Mouse (Mus musculus) hindbrain, embryonic 11.5 days (tissue): ENCODE measurements around the gene Asrgl1. TPM values are rescaled to one million over a fixed set of nuclear protein-coding genes. Genes with fewer than 3 reads are reported as not detected.

Experiments
- ATAC-seq: fragments of 200-750 bp; cut with Nextera tagmentation; 2 replicates; pipeline ENCODE4 v1.8.0; 2017; ENCODE audit warnings: mild to moderate bottlenecking, moderate TSS enrichment, moderate library complexity; ENCODE audit not compliant: low FRiP score
- DNase-seq: peaks from one replicate; pipeline ENCODE4 v3.0.0-alpha.2; 2015; ENCODE audit warnings: low spot score
- H3K27ac ChIP-seq: fragments of 300-500 bp; sonication (generic); 2 replicates; pipeline ENCODE4 v1.5.1; 2014; ENCODE audit warnings: mild to moderate bottlenecking, low read depth, low read length
- H3K27me3 ChIP-seq: fragments of 300-500 bp; sonication (generic); 2 replicates; pipeline ENCODE4 v1.6.1; 2014; ENCODE audit warnings: mild to moderate bottlenecking, low read length, moderate library complexity, mixed read lengths; ENCODE audit not compliant: control insufficient read depth, insufficient read depth
- H3K36me3 ChIP-seq: fragments of 300-500 bp; sonication (generic); 2 replicates; pipeline ENCODE4 v1.6.1; 2014; ENCODE audit warnings: mild to moderate bottlenecking, low read length, moderate library complexity, mixed read lengths; ENCODE audit not compliant: control insufficient read depth, insufficient read depth
- H3K4me1 ChIP-seq: fragments of 300-500 bp; sonication (generic); replicated peaks from 2 replicates; pipeline ENCODE4 v1.6.1; 2014; ENCODE audit warnings: low read length, mixed read lengths; ENCODE audit not compliant: control insufficient read depth, insufficient read depth
- H3K4me2 ChIP-seq: fragments of 300-500 bp; sonication (generic); replicated peaks from 2 replicates; pipeline ENCODE4 v1.6.1; 2014; ENCODE audit warnings: mild to moderate bottlenecking, low read depth, low read length
- H3K4me3 ChIP-seq: fragments of 300-500 bp; sonication (generic); 2 replicates; pipeline ENCODE4 v1.5.1; 2014; ENCODE audit warnings: low read depth, low read length
- H3K9ac ChIP-seq: fragments of 300-500 bp; sonication (generic); 2 replicates; pipeline ENCODE4 v1.6.1; 2014; ENCODE audit warnings: low read depth, low read length
- H3K9me3 ChIP-seq: fragments of 300-500 bp; sonication (generic); 2 replicates; pipeline ENCODE4 v1.6.1; 2016; ENCODE audit warnings: low read length; ENCODE audit not compliant: control insufficient read depth
- WGBS: fragments of 180-500 bp; shearing (Covaris S2); extraction: QIAGEN DNeasy Blood & Tissue Kit; methylation state at CpG from one replicate; pipeline ENCODE4 v1.1.7; 2014; 5-methylcytosine and 5-hydroxymethylcytosine counted together
- polyA plus RNA-seq: library from polyadenylated mRNA; unstranded; fragments of >200 nt; fragmentation: Nextera tagmentation; extraction: Ambion mirVana; gene quantifications from 2 replicates; pipeline ENCODE4 v1.2.1, GENCODE M21; 2014

The Asrgl1 gene
- polyA plus RNA-seq, 1 experiment from 2014 or later = 15.6 TPM

DNA sequence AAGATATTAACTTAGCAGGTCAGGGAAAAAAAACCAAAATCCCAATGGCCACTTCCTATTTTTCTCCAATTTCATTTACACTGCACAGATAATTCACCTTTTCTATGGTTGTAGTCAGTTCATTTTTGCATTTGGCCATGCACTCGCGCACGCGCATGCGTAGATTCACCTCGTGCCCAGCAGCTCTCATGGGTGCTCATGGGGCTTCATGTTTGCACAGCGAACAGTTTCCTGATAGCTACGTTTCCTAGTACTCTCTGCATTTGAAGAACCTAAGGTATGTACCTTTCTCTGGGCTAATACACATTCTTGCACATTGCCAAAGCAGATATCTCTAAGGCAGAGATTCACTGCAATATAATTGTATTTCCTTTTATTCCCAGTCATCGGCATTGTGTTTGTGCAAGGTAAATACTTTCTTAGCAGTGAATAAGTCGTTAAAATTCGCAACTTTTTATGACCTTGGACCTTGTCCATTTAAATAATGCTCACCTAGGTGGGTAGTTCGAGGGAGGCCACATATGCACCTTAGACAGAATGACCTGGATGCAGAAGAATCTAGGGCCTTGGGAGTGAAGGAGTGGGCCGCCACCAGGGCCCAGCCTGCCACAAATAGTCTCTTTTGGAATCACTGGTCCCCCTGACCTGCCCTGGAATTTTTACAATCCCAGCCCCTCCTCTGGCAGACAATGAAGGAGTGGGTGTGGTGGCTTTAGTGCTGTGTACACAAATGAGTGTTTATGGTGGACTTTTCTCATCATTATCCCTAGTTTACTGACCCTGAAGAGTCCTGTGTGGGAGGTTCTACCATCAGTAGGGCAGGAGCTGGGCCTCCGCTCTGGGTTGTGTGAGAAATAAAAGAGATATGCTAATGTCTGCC, 53.9 kb downstream of the Asrgl1 start:
- Histone ChIP-seq H3K4me2 (no peak overlapping the region), H3K4me3 (no peak overlapping the region), H3K27me3 (no peaks in the 10 kb centered on the region), H3K4me1 (no peaks in the 10 kb centered on the region), H3K36me3 (no peaks in the 10 kb centered on the region), H3K9ac (no peak overlapping the region), H3K9me3 (no peaks in the 10 kb centered on the region), H3K27ac (no peak overlapping the region)
- DNase-seq (no peak), ATAC-seq (peak; percentile 48)
- 86% methylated on average over 14 of the region's 14 CpGs for WGBS

DNA sequence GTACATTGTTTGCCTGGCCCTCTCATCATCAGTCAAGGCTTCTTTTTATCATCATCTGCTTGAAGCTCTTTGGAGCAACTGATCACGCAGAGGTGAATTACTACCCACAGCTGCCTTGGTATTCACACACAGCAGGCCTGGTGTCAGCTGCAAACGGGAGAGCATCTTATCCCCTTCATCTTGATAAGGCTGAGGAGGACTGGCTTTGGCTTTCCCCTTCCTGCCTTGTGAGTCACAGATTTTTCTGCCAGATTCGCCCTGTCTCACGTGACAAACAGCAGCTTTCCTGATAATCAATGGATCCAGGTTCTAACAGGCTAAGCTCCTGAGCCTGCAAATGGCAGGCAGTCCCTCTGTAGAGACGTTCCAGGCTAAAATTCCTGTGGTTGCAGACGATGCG, 55.5 kb downstream of the Asrgl1 start:
- no peak overlapping the region for H3K4me3 ChIP-seq
- H3K36me3 ChIP-seq = no peaks in the 10 kb centered on the region
- DNase-seq (no peak), ATAC-seq (no peak)
- no peak overlapping the region for H3K27ac ChIP-seq
- no peak overlapping the region for H3K4me2 ChIP-seq
- H3K9me3 ChIP-seq = no peaks in the 10 kb centered on the region
- no peaks in the 10 kb centered on the region for H3K27me3 ChIP-seq
- no peak overlapping the region for H3K9ac ChIP-seq
- no peaks in the 10 kb centered on the region for H3K4me1 ChIP-seq
- WGBS = 40% methylated on average over 7 of the region's 7 CpGs

DNA sequence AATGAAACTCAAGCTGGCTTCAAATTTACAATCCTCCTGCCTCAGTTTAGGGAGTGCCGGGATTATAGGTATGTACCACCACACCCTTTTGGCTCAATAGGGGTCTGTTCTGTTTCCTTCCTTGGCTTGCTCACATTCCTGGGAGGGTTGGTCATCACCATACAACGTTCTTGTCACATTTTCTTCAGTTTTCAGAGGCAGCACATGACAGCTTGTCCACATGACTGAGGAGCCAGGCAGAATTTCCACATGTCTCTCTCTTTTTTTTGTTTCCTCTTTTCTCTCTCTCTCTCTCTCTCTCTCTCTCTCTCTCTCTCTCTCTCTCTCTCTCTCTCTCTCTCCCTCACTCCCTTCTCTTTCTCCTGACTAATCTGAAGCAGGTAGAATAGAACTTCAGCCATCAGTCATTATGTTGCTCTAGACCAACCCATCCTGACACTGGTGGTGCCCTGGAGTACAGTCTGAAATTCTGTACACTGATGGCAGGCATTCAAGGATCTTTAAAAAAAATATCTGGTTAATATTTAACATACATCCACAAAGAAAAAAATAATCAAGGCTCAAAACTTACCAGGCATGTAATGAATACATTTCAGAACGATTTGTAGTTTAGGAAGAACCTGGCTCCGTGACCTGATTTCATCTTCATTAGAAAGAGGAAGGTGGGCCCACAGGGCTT, 58.3 kb downstream of the Asrgl1 start:
- Histone ChIP-seq H3K9me3 (no peaks in the 10 kb centered on the region), H3K36me3 (no peaks in the 10 kb centered on the region), H3K27me3 (no peaks in the 10 kb centered on the region), H3K4me2 (no peak overlapping the region), H3K9ac (no peak overlapping the region), H3K27ac (no peak overlapping the region), H3K4me3 (no peak overlapping the region), H3K4me1 (no peaks in the 10 kb centered on the region)
- WGBS = 72% methylated on average over 4 of the region's 4 CpGs
- no peak for DNase-seq
- ATAC-seq = no peak

DNA sequence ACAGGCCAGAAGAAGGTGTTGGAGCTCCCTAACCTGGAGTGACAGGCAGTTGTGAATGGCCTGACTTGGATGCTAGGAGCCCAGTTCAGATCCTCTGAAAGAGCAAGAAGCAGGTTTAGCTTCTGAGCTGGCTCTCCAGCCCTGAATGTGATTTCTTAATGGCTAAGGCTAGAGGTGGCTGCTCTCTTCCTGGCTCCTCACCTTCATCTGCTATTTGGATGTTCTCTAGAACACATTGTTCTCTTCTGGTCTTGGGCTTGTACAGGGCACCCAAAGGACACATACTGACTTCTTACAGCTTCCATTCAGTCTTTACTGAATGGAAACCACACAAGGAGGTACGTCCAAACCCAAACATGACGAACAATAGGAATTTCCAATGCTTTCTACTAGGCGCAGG, 59.4 kb downstream of the Asrgl1 start:
- no peaks in the 10 kb centered on the region for H3K9me3 ChIP-seq

DNA sequence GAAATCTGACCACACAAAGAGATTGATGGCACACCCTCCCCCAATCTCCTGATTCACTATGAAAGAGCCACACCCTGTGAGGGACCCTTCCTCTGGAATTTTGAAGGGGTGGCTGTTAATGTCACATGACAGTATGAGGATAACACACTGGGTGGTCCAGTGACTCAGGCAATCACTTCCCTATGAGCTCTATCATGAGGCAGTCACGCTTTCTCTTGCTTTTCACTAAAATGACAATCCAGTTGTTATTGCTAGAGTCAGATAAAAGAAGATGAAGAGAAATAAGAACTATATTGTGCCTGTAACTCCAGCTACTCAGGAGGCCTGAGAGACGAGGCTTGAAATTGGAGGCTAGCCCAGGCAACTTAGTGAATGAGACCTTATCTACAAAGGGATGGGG, 59.9 kb downstream of the Asrgl1 start:
- Histone ChIP-seq H3K9me3 (no peaks in the 10 kb centered on the region), H3K36me3 (no peaks in the 10 kb centered on the region), H3K4me2 (no peak overlapping the region), H3K9ac (no peak overlapping the region), H3K4me1 (no peaks in the 10 kb centered on the region), H3K4me3 (no peak overlapping the region), H3K27me3 (no peaks in the 10 kb centered on the region), H3K27ac (no peak overlapping the region)
- DNase-seq = no peak
- ATAC-seq = no peak
- 86% methylated on average over 2 of the region's 2 CpGs for WGBS

More for the DNA sequence above, 59.4 kb downstream of the Asrgl1 start:
- H3K27me3 ChIP-seq = no peaks in the 10 kb centered on the region
- H3K4me3 ChIP-seq = no peak overlapping the region
- WGBS = 88% methylated on average over 3 of the region's 3 CpGs
- H3K36me3 ChIP-seq = no peaks in the 10 kb centered on the region
- H3K4me1 ChIP-seq = no peaks in the 10 kb centered on the region
- no peak overlapping the region for H3K9ac ChIP-seq
- DNase-seq (no peak), ATAC-seq (no peak)
- no peak overlapping the region for H3K27ac ChIP-seq
- H3K4me2 ChIP-seq = no peak overlapping the region

DNA sequence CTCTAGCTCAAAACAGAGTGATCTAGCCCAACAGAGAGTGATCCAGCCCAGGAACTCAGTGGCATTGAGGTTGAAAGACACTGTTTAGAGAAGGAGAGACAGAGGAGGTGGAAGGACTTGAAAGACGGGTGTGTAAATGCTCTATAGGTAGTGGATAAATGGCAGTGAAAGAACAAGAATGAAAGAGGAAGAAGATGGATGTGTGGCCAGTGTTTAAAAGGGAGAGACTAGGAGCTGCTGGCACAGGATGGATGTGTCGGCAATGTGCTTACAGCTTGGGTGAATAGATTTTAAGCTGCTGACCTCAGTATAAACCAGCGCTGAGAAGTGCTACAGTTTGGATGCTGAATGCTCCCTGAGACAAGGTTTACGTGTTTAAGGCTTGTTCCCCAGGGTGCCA, 61.0 kb downstream of the Asrgl1 start:
- Histone ChIP-seq H3K9me3 (no peaks in the 10 kb centered on the region), H3K27me3 (no peaks in the 10 kb centered on the region), H3K9ac (no peak overlapping the region), H3K4me1 (no peaks in the 10 kb centered on the region), H3K4me2 (no peak overlapping the region), H3K36me3 (no peaks in the 10 kb centered on the region), H3K27ac (no peak overlapping the region), H3K4me3 (no peak overlapping the region)
- ATAC-seq (no peak), DNase-seq (no peak)
- WGBS = 60% methylated on average over 4 of the region's 4 CpGs

DNA sequence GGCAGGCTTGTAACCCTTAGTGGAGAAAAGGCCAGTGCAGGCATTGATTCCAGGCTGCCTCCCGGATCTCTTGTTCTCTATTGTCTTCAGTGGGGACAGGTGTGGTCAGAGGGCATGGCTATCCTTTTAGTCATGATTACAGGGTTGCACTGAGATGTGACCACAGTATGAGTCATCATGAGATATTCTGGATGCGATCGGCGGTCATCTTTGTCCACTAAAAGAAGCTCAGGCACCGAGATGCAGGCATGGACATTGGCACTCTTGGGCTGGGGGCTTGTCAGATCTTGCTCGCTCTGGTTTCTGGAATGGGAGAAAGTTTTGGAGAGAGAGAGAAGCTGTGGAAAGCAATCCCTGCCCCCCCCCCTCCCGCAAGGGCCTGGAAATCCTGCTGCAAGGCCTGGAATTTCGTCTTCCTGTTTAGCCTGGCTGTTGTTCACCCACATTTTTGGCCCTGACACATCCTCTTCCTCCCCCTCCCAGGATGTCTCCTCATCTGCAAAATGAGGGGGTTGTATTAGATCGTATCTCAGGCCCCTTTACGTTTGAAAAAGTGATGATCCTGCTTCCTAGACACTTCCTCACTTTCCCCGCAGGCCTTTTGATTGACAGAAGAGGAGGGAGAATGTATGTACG, 61.5 kb downstream of the Asrgl1 start:
- DNase-seq (no peak), ATAC-seq (no peak)
- no peaks in the 10 kb centered on the region for H3K4me1 ChIP-seq
- no peaks in the 10 kb centered on the region for H3K9me3 ChIP-seq
- no peaks in the 10 kb centered on the region for H3K36me3 ChIP-seq
- no peak overlapping the region for H3K4me3 ChIP-seq
- H3K27ac ChIP-seq = no peak overlapping the region
- no peaks in the 10 kb centered on the region for H3K27me3 ChIP-seq
- no peak overlapping the region for H3K9ac ChIP-seq
- 79% methylated on average over 12 of the region's 12 CpGs for WGBS
- H3K4me2 ChIP-seq = no peak overlapping the region

DNA sequence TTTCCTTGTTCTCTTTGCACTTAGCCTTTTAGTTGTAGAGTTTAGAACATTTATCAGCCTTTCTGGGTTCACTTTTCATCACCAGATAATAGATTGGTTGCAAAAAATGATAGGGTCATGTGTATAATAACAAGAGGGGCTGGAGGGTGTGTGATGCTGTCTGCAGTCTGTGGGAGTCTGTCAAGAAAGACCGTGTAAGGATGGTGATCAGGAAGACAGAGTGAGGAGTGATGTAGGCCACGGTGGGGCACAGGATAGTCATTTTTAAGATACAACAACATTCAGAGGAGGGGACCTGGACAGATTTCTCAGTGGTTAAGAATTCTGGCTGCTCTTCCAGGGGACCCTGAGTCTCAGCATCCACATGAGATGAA, 63.3 kb downstream of the Asrgl1 start:
- no peak for ATAC-seq
- Histone ChIP-seq H3K9me3 (no peaks in the 10 kb centered on the region), H3K9ac (no peak overlapping the region), H3K4me2 (no peak overlapping the region), H3K36me3 (no peaks in the 10 kb centered on the region), H3K27me3 (no peaks in the 10 kb centered on the region), H3K4me3 (no peak overlapping the region), H3K27ac (peak overlapping the region; percentile 51; the same call in 1 of the 2 replicates), H3K4me1 (no peaks in the 10 kb centered on the region)
- 87% methylated on average over 2 of the region's 2 CpGs for WGBS
- no peak for DNase-seq
